Mouse (Mus musculus): ENCODE results near the gene Olfr1195. TPM values are rescaled to one million over a fixed set of nuclear protein-coding genes. Genes with fewer than 3 reads are reported as not detected.
"Not testable (repeated sequence)": the region's sequence is repeated elsewhere in the genome, so short reads cannot be mapped to it uniquely, and the experiment has no call there.

Olfr1195 gene
- not detected in 2 replicates for polyA plus RNA-seq (2012; rRNA removed)

GRCm38 (mm10) chr2:88689087-88689486 lies at the start of gene Olfr1195:
Gene Olfr1195 (minus strand): TSS chr2:88689187.
- no peaks in the 10 kb centered on the region for H3K27me3 ChIP-seq (ENCODE audit: control insufficient read depth, insufficient read depth, low read length)
- H3K4me3 ChIP-seq (ENCODE audit: control insufficient read depth, insufficient read depth, low read length), result no peak within 1 kb of the TSS

GRCm38 (mm10) chr2:88732266-88732665 lies 43.3 kb upstream of the Olfr1195 start, which contains the start of gene Olfr1197:
Gene Olfr1197 (minus strand): TSS chr2:88732366.
- 89% methylated on average over 1 of the region's 1 CpGs for whole genome bisulfite sequencing
- H3K36me3 ChIP-seq (ENCODE audit: control insufficient read depth, insufficient read depth, low read length), result no peaks in the 10 kb centered on the region
- H3K4me3 ChIP-seq (ENCODE audit: control insufficient read depth, insufficient read depth, low read length), result no peak within 1 kb of the TSS
- H3K27me3 ChIP-seq (ENCODE audit: control insufficient read depth, insufficient read depth, low read length), result no peaks in the 10 kb centered on the region
- H3K27ac ChIP-seq (ENCODE audit: control insufficient read depth, insufficient read depth, low read length), result no peak within 1 kb of the TSS
- DNase-seq, result no peak
- TF ChIP-seq CTCF (IDR thresholded peaks at IDR 0.05; ENCODE audit: borderline replicate concordance, control insufficient read depth, extremely low read depth, insufficient read depth, low read length, poor library complexity) (no peak), POLR2A (IDR thresholded peaks at IDR 0.05; ENCODE audit: control insufficient read depth, extremely low read depth, insufficient read depth, low read length, poor library complexity) (no peak)
- no peaks in the 10 kb centered on the region for H3K4me1 ChIP-seq (replicated peaks; ENCODE audit: control insufficient read depth, insufficient read depth, low read length)

More at GRCm38 (mm10) chr2:88689087-88689486, at the start of gene Olfr1195:
- no peaks in the 10 kb centered on the region for H3K36me3 ChIP-seq (ENCODE audit: control insufficient read depth, insufficient read depth, low read length)
- TF ChIP-seq POLR2A (IDR thresholded peaks at IDR 0.05; ENCODE audit: control insufficient read depth, extremely low read depth, insufficient read depth, low read length, poor library complexity) (no peak), CTCF (IDR thresholded peaks at IDR 0.05; ENCODE audit: borderline replicate concordance, control insufficient read depth, extremely low read depth, insufficient read depth, low read length, poor library complexity) (no peak)
- H3K4me1 ChIP-seq (replicated peaks; ENCODE audit: control insufficient read depth, insufficient read depth, low read length), result no peaks in the 10 kb centered on the region
- no peak for DNase-seq
- no peak within 1 kb of the TSS for H3K27ac ChIP-seq (ENCODE audit: control insufficient read depth, insufficient read depth, low read length)

- DNase-seq, result no peak
- Histone ChIP-seq H3K4me1 (replicated peaks; ENCODE audit: control insufficient read depth, insufficient read depth, low read length) (no peaks in the 10 kb centered on the region), H3K27me3 (ENCODE audit: control insufficient read depth, insufficient read depth, low read length) (no peaks in the 10 kb centered on the region), H3K36me3 (ENCODE audit: control insufficient read depth, insufficient read depth, low read length) (no peaks in the 10 kb centered on the region), H3K27ac (ENCODE audit: control insufficient read depth, insufficient read depth, low read length) (no peak within 1 kb of the TSS), H3K4me3 (ENCODE audit: control insufficient read depth, insufficient read depth, low read length) (no peak within 1 kb of the TSS)
- TF ChIP-seq POLR2A (IDR thresholded peaks at IDR 0.05; ENCODE audit: control insufficient read depth, extremely low read depth, insufficient read depth, low read length, poor library complexity) (no peak), CTCF (IDR thresholded peaks at IDR 0.05; ENCODE audit: borderline replicate concordance, control insufficient read depth, extremely low read depth, insufficient read depth, low read length, poor library complexity) (no peak)
- WGBS, result 89% methylated on average over 2 of the region's 2 CpGs
Measured at GRCm38 (mm10) chr2:88704497-88704896, 15.5 kb upstream of the Olfr1195 start, which contains the start of gene Olfr1196. Gene Olfr1196 (minus strand): TSS chr2:88704597.

GRCm38 (mm10) chr2:88675328-88675727 lies 13.7 kb downstream of the Olfr1195 start, which contains the start of gene Olfr1193:
Gene Olfr1193 (plus strand): TSS chr2:88675628.
- not testable (repeated sequence) for H3K4me3 ChIP-seq (ENCODE audit: control insufficient read depth, insufficient read depth, low read length); H3K27ac ChIP-seq (ENCODE audit: control insufficient read depth, insufficient read depth, low read length); H3K27me3 ChIP-seq (ENCODE audit: control insufficient read depth, insufficient read depth, low read length); H3K36me3 ChIP-seq (ENCODE audit: control insufficient read depth, insufficient read depth, low read length); DNase-seq; H3K4me1 ChIP-seq (replicated peaks; ENCODE audit: control insufficient read depth, insufficient read depth, low read length)

- 38% methylated on average over 1 of the region's 1 CpGs for WGBS
- H3K4me3 ChIP-seq (ENCODE audit: control insufficient read depth, insufficient read depth, low read length), result no peak within 1 kb of the TSS
- no peak for DNase-seq
- H3K4me1 ChIP-seq (replicated peaks; ENCODE audit: control insufficient read depth, insufficient read depth, low read length), result no peaks in the 10 kb centered on the region
- TF ChIP-seq CTCF (IDR thresholded peaks at IDR 0.05; ENCODE audit: borderline replicate concordance, control insufficient read depth, extremely low read depth, insufficient read depth, low read length, poor library complexity) (no peak), POLR2A (IDR thresholded peaks at IDR 0.05; ENCODE audit: control insufficient read depth, extremely low read depth, insufficient read depth, low read length, poor library complexity) (no peak)
- H3K36me3 ChIP-seq (ENCODE audit: control insufficient read depth, insufficient read depth, low read length), result no peaks in the 10 kb centered on the region
- no peaks in the 10 kb centered on the region for H3K27me3 ChIP-seq (ENCODE audit: control insufficient read depth, insufficient read depth, low read length)
- no peak within 1 kb of the TSS for H3K27ac ChIP-seq (ENCODE audit: control insufficient read depth, insufficient read depth, low read length)
Measured at GRCm38 (mm10) chr2:88648209-88648608, 40.8 kb downstream of the Olfr1195 start, which contains the start of gene Olfr1192-ps1. Gene Olfr1192-ps1 (plus strand): TSS chr2:88648509.

- H3K27ac ChIP-seq (ENCODE audit: control insufficient read depth, insufficient read depth, low read length); H3K4me3 ChIP-seq (ENCODE audit: control insufficient read depth, insufficient read depth, low read length); H3K36me3 ChIP-seq (ENCODE audit: control insufficient read depth, insufficient read depth, low read length); DNase-seq; H3K27me3 ChIP-seq (ENCODE audit: control insufficient read depth, insufficient read depth, low read length); H3K4me1 ChIP-seq (replicated peaks; ENCODE audit: control insufficient read depth, insufficient read depth, low read length): not testable (repeated sequence)
- 85% methylated on average over 1 of the region's 1 CpGs for WGBS
Measured at GRCm38 (mm10) chr2:88640242-88640641, 48.7 kb downstream of the Olfr1195 start, which contains the start of gene Olfr1191-ps1. Gene Olfr1191-ps1 (plus strand): TSS chr2:88640542.

Other genes with a start within 250 kb of the Olfr1195 start
- gene Gm13757, start 240.1 kb downstream of the Olfr1195 start, polyA plus RNA-seq (2012; rRNA removed), result not detected in 2 replicates
- gene Olfr1183, start 234.3 kb downstream of the Olfr1195 start, polyA plus RNA-seq (2012; rRNA removed), result not detected in 2 replicates
- not detected in 2 replicates for gene Olfr1184, start 205.6 kb downstream of the Olfr1195 start, polyA plus RNA-seq (2012; rRNA removed)
- gene Olfr1185-ps1, start 195.9 kb downstream of the Olfr1195 start, polyA plus RNA-seq (2012; rRNA removed), result not detected in 2 replicates
- gene Olfr1186, start 170.6 kb downstream of the Olfr1195 start, polyA plus RNA-seq (2012; rRNA removed), result not detected in 2 replicates
- not detected in 2 replicates for gene Olfr1188, start 132.3 kb downstream of the Olfr1195 start, polyA plus RNA-seq (2012; rRNA removed)
- not detected in 2 replicates for gene Olfr1189, start 102.7 kb downstream of the Olfr1195 start, polyA plus RNA-seq (2012; rRNA removed)
- not detected in 2 replicates for gene Olfr1191-ps1, start 48.6 kb downstream of the Olfr1195 start, polyA plus RNA-seq (2012; rRNA removed)
- not detected in 2 replicates for gene Olfr1192-ps1, start 40.7 kb downstream of the Olfr1195 start, polyA plus RNA-seq (2012; rRNA removed)
- gene Olfr1193, start 13.6 kb downstream of the Olfr1195 start, polyA plus RNA-seq (2012; rRNA removed), result not detected in 2 replicates
- not detected in 2 replicates for gene Olfr1196, start 15.4 kb upstream of the Olfr1195 start, polyA plus RNA-seq (2012; rRNA removed)
- gene Olfr1197, start 43.2 kb upstream of the Olfr1195 start, polyA plus RNA-seq (2012; rRNA removed), result not detected in 2 replicates
- gene Olfr1198, start 62.2 kb upstream of the Olfr1195 start, polyA plus RNA-seq (2012; rRNA removed), result not detected in 2 replicates
- gene Olfr1199, start 71.3 kb upstream of the Olfr1195 start, polyA plus RNA-seq (2012; rRNA removed), result not detected in 2 replicates
- not detected in 2 replicates for gene Olfr1200, start 81.3 kb upstream of the Olfr1195 start, polyA plus RNA-seq (2012; rRNA removed)
- gene Olfr1201, start 103.8 kb upstream of the Olfr1195 start, polyA plus RNA-seq (2012; rRNA removed), result not detected in 2 replicates
- not detected in 2 replicates for gene Olfr1202, start 125.3 kb upstream of the Olfr1195 start, polyA plus RNA-seq (2012; rRNA removed)
- gene Olfr1205, start 140.6 kb upstream of the Olfr1195 start, polyA plus RNA-seq (2012; rRNA removed), result not detected in 2 replicates
- gene Olfr1204, start 160.1 kb upstream of the Olfr1195 start, polyA plus RNA-seq (2012; rRNA removed), result not detected in 2 replicates
- gene Olfr1206, start 174.0 kb upstream of the Olfr1195 start, polyA plus RNA-seq (2012; rRNA removed), result not detected in 2 replicates
- gene Olfr1208, start 213.1 kb upstream of the Olfr1195 start, polyA plus RNA-seq (2012; rRNA removed), result not detected in 2 replicates
- gene Olfr1209, start 226.0 kb upstream of the Olfr1195 start, polyA plus RNA-seq (2012; rRNA removed), result not detected in 2 replicates
- gene Olfr1211, start 248.9 kb upstream of the Olfr1195 start, polyA plus RNA-seq (2012; rRNA removed), result not detected in 2 replicates

Data from thymus, adult 2 months (tissue).